Mouse (Mus musculus): ENCODE results near the gene Prpf18.

DNA sequence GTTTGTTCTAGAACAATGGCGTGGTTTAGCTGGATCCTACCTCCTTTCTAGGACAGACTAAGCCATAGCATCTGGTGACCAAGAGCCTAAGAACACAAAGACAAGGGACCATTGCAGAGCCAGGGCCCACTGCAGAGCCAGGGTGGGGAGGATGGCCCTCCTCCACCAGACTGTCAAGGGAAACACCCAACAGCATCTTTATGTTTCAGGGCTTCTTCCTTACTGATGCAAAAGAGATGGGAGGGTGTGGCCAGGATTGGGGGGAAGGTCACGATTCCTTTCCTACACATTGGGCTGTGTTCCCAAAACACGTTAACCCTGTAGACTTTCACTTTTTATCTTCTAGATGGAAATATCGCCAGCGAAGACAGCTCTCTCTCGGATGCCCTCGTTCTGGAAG is 54.9 kb downstream of the Prpf18 start:
- TF ChIP-seq POLR2A (IDR thresholded peaks at IDR 0.05; ENCODE audit: control insufficient read depth, low read depth, low read length): no peak
- TF ChIP-seq CTCF (IDR thresholded peaks at IDR 0.05; ENCODE audit: control insufficient read depth, insufficient read depth, insufficient replicate concordance, low read depth, low read length): no peak
